Mouse (Mus musculus): ENCODE measurements around the gene Sh3d21. TPM values are rescaled to one million over a fixed set of nuclear protein-coding genes. Genes with fewer than 3 reads are reported as not detected.
"Not testable (repeated sequence)": the region's sequence is repeated elsewhere in the genome, so short reads cannot be mapped to it uniquely, and the experiment has no call there.

Gene Sh3d21
- total RNA-seq, 2 experiments from 2014 or later: 0.59 to 0.81 TPM

DNA sequence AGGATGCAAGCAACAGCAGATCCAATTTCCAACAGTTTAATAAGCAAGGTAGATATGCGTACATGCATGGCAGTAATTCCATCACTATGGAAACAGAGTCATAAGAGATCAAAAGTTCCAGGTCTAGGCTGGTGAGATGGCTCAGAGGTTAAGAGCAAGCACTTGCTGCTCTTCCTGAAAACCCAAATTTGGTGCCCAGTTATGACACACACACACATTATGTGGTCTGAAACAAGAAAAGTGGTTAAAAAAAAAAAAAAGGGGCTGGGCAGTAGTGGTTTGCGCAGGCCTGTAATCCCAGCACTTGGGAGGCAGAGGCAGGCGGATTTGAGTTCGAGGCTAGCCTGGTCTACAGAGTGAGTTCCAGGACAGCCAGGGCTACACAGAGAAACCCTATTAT, 31.6 kb upstream of the Sh3d21 start:
- no peak for DNase-seq (ENCODE audit: low spot score in 2 of 2)
- no peak overlapping the region for H3K4me3 ChIP-seq
- no peak overlapping the region for H3K27ac ChIP-seq
- TF ChIP-seq CTCF (conservative IDR thresholded peaks at IDR 0.05): no peak

- Histone ChIP-seq H3K4me3 (no peak overlapping the region), H3K27ac (no peak overlapping the region)
- DNase-seq (ENCODE audit: low spot score in 2 of 2): no peak
- no peak for TF ChIP-seq CTCF (conservative IDR thresholded peaks at IDR 0.05)
Measured at GRCm38 (mm10) chr4:126194216-126194615, 30.9 kb upstream of the Sh3d21 start.

GRCm38 (mm10) chr4:126190636-126191035, 27.3 kb upstream of the Sh3d21 start:
- no peak for DNase-seq (ENCODE audit: low spot score in 2 of 2)
- H3K27ac ChIP-seq: no peak overlapping the region
- H3K4me3 ChIP-seq: no peak overlapping the region
- no peak for TF ChIP-seq CTCF (conservative IDR thresholded peaks at IDR 0.05)

DNA sequence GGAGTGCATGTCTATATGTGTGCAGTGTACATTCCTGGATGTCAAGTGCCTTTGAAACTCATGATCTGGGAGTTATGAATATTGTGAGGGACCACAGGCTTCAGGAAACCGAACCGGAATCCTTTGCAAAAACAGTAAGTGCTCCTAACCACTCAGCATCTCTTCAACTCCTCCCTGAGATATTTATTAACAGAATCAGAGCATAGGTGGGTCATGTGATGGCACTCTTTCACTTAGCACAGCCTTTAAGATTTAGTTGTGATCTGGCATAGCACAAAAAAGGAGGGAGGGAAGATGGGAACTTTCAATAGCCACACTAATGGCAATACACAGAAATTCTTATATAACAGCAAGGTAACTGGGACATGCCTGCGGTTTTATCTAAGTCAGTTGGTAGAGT, 23.8 kb upstream of the Sh3d21 start:
- TF ChIP-seq CTCF (conservative IDR thresholded peaks at IDR 0.05): no peak
- Histone ChIP-seq H3K27ac (0 out of 2 replicates have a peak overlapping the region, but pooled peaks have one; percentile 5), H3K4me3 (no peak overlapping the region)
- DNase-seq (ENCODE audit: low spot score in 2 of 2): no peak

- no peak for DNase-seq (ENCODE audit: low spot score in 2 of 2)
- H3K27ac ChIP-seq: no peak overlapping the region
- no peak overlapping the region for H3K4me3 ChIP-seq
- no peak for TF ChIP-seq CTCF (conservative IDR thresholded peaks at IDR 0.05)
Measured at GRCm38 (mm10) chr4:126183034-126183433, 19.7 kb upstream of the Sh3d21 start.

GRCm38 (mm10) chr4:126181170-126181957, 18.1 kb upstream of the Sh3d21 start:
- Histone ChIP-seq H3K27ac (no peak overlapping the region), H3K4me3 (no peak overlapping the region)
- peak; percentile 91 for TF ChIP-seq CTCF (conservative IDR thresholded peaks at IDR 0.05)
- DNase-seq (ENCODE audit: low spot score in 2 of 2): peak; percentile 41 to 43

DNA sequence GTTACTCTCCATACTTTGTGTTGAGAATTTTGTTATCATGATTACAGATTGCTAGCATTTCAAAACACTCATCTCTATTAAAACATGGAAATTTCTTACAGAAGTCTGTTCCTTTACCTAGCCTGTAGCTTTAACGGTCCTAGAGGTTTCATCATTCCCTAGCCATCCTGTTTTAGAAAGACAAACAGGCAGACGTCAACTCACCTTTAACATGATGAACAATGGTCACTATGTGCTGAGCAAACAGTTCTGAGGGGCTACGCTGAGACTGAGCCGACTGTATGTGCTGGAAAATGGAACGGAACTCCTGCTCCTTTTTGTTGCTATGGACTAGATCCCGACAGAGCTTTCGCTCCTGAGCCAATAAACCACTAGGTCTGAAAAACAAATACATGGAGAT, 12.7 kb upstream of the Sh3d21 start:
- DNase-seq (ENCODE audit: low spot score in 2 of 2); H3K27ac ChIP-seq; H3K4me3 ChIP-seq: not testable (repeated sequence)

GRCm38 (mm10) chr4:126173800-126174199, 10.5 kb upstream of the Sh3d21 start:
- no peak for DNase-seq (ENCODE audit: low spot score in 2 of 2)
- Histone ChIP-seq H3K27ac (no peak overlapping the region), H3K4me3 (no peak overlapping the region)
- no peak for TF ChIP-seq CTCF (conservative IDR thresholded peaks at IDR 0.05)

DNA sequence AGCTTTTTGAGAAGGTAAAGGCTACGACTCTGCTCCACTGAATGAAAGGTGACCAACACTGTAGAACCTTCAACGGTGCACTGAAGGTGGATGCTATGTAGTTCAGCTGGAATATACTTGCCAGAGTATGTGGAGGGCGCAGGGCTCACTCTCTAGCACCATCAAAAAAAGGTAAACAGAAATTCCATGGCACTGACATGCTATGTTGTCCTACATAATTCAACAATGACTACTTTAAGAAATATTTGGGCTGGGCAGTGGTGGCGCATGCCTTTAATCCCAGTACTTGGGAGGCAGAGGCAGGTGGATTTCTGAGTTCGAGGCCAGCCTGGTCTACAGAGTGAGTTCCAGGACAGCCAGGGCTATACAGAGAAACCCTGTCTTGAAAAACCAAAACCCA, 7.4 kb upstream of the Sh3d21 start:
- DNase-seq (ENCODE audit: low spot score in 2 of 2): not testable (repeated sequence)

DNA sequence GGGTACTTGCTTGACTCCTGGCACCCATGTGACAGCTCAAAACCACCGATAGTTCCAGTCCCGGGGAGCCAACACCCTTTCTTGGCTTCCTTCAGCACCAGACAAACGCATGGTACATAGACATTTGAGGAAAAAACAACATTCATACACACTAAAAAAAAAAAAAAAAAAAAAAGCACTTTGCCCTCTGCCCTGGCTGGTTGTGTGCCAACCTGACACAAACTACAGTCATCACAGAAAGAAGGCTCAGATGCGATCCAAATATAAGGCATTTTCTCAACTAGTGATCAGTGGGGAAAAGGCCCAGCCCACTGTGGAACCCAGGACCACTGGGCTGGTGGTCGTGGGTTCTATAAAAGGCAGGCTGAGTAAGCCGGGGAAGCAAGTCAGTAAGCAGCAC, 5.6 kb upstream of the Sh3d21 start:
- no peak overlapping the region for H3K27ac ChIP-seq
- DNase-seq (ENCODE audit: low spot score in 2 of 2): no peak
- no peak for TF ChIP-seq CTCF (conservative IDR thresholded peaks at IDR 0.05)
- no peak overlapping the region for H3K4me3 ChIP-seq

More for the DNA sequence above, 7.4 kb upstream of the Sh3d21 start:
- H3K4me3 ChIP-seq, H3K27ac ChIP-seq: not testable (repeated sequence)

DNA sequence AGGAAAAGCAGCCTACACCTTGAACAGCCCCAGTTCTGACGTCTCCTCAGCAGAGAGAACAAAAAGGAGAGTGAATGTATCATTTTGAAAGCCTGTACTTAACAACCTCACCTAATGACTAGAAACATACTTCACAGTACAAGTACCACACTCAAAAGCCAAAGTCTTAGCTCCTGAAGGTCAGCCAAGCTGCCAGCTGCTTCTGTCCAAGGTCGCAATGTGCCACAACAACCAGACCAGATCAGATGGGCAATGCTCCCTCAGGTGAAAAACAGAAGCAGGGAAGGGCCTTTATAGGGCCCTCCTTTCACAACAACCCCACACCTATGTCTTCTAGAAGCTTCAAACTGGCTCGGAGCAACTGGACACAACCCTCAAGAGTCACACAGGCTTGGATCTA, 2.8 kb upstream of the Sh3d21 start:
- no peak overlapping the region for H3K27ac ChIP-seq
- no peak for TF ChIP-seq CTCF (conservative IDR thresholded peaks at IDR 0.05)
- DNase-seq (ENCODE audit: low spot score in 2 of 2): no peak
- H3K4me3 ChIP-seq: no peak overlapping the region

DNA sequence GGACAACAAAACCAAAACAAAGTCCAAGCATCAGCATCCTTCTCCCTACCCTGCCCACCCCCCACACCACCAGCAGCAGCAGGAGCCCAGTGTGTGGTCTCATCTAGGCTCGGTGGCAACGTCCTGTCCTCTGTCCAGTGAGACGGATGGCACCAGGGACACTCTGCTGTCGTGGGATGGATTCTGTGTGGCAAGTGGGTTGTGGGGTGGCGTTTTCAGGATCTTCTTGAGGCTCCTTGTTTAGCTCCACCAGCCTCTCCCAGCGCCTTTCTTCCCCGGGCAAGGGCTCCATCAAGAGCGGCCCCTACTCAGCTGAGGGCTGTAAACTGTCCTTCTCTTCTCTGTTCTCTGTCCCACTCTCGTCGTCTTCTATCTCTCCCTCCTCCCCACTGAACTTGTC, 1.8 kb upstream of the Sh3d21 start:
- DNase-seq (ENCODE audit: low spot score in 2 of 2); H3K4me3 ChIP-seq; H3K27ac ChIP-seq: not testable (repeated sequence)

DNA sequence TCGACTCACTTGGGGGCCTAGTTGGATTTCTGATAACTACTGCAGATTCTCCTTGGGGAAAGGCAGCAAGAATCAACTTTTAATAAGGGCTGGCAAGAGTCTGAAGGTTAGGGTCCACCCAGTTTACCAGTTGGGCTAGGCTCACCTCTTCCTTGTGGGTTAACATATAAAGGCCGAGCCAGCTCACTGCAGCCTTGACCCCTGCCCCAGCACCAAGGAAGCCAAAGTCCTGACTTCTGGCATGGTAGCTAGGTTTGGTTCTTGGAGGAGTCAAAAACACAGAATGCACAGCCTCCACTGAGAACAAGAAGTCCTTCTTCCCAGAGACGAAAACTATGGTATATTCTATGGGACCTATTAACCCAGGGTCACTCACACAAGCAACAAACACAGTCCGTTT, 394 bp upstream of the Sh3d21 start:
- Histone ChIP-seq H3K27ac (no peak overlapping the region), H3K4me3 (no peak overlapping the region)
- DNase-seq (ENCODE audit: low spot score in 2 of 2): no peak
- TF ChIP-seq CTCF (conservative IDR thresholded peaks at IDR 0.05): no peak

DNA sequence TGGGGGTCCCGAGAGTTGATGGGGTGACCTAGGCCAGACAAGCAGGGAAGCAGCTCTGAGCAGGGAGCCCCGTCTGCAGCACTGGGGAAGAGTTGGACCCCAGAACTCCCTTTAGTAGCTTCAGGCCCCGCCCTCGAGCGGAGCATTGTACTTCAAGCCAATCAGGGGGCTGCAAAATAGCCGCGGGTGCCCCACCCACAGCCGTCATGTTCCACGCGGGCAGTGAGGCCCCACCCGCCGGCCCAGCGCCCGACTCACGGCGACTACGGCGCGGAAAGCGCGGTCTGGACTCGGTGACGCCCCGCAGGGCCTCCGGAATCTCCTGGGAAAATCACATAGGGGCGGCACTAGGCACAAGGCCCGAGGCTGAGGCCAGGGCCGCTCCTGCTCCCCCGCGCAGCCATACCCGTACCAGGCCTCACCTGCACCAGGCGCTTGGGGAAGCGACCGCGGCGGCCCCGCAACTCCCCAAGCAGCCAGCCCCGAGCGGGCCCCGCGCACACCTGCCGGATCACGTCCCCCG, 686 bp downstream of the Sh3d21 start:
- DNase-seq (ENCODE audit: low spot score in 2 of 2): peak; percentile 76 to 87
- TF ChIP-seq CTCF (conservative IDR thresholded peaks at IDR 0.05): no peak
- H3K27ac ChIP-seq: peak overlapping the region; percentile 86
- H3K4me3 ChIP-seq: peak overlapping the region; percentile 83

All from layer of hippocampus, adult 2 months (tissue).